Mouse (Mus musculus) lung, postnatal 25 days (tissue): Measurements from ENCODE around the gene Acnat2.
"Not testable (repeated sequence)": the region's sequence is repeated elsewhere in the genome, so short reads cannot be mapped to it uniquely, and the experiment has no call there.

Source experiments
- DNase-seq: peaks from one replicate; pipeline ENCODE4 v3.0.0; 2022; ENCODE audit warnings: low spot score

Gene Acnat2

GRCm38 (mm10) chr4:49407957-49408356 lies at the start of gene Acnat2:
Gene Acnat2, minus strand, starts transcription at chr4:49408151.
- not testable (repeated sequence) for DNase-seq

- no peak for DNase-seq
These were observed 48.2 kb upstream of the Acnat2 start for GRCm38 (mm10) chr4:49456171-49456570.

GRCm38 (mm10) chr4:49451848-49452551 lies 44.0 kb upstream of the Acnat2 start:
- no peak for DNase-seq

GRCm38 (mm10) chr4:49451133-49451847 lies 43.3 kb upstream of the Acnat2 start:
- not testable (repeated sequence) for DNase-seq

- not testable (repeated sequence) for DNase-seq
These were observed 29.0 kb upstream of the Acnat2 start for GRCm38 (mm10) chr4:49436968-49437367.

- DNase-seq: not testable (repeated sequence)
These were observed 2.2 kb upstream of the Acnat2 start for GRCm38 (mm10) chr4:49410151-49410550.

- DNase-seq: no peak
These were observed 21.1 kb downstream of the Acnat2 start for GRCm38 (mm10) chr4:49386873-49387272.

GRCm38 (mm10) chr4:49383576-49384318 lies 24.2 kb downstream of the Acnat2 start:
- DNase-seq: not testable (repeated sequence)

GRCm38 (mm10) chr4:49368046-49368445 lies 39.9 kb downstream of the Acnat2 start:
- not testable (repeated sequence) for DNase-seq

- DNase-seq: no peak
These were observed 50.9 kb downstream of the Acnat2 start for GRCm38 (mm10) chr4:49357097-49357496.

- no peak for DNase-seq
These were observed 57.5 kb downstream of the Acnat2 start for GRCm38 (mm10) chr4:49350470-49350869.

GRCm38 (mm10) chr4:49348677-49349076 lies 59.3 kb downstream of the Acnat2 start:
- no peak for DNase-seq

GRCm38 (mm10) chr4:49348001-49348400 lies 60.0 kb downstream of the Acnat2 start:
- not testable (repeated sequence) for DNase-seq

GRCm38 (mm10) chr4:49340091-49340490 lies 67.9 kb downstream of the Acnat2 start:
- not testable (repeated sequence) for DNase-seq

GRCm38 (mm10) chr4:49337949-49338348 lies 70.0 kb downstream of the Acnat2 start:
- DNase-seq: not testable (repeated sequence)
